Mouse (Mus musculus) liver, postnatal 0 days (tissue): Measurements from ENCODE around the gene Paqr5.

ENCODE experiments used
- CTCF ChIP-seq: sonication (generic); IDR thresholded peaks from 2 replicates; pipeline ENCODE4 v1.5.1; 2016; ENCODE audit warnings: antibody characterized with exemption, low read depth
- EP300 ChIP-seq: IDR thresholded peaks from 2 replicates; pipeline ENCODE4 v1.6.1; 2016; ENCODE audit warnings: antibody characterized with exemption, low read depth, mild to moderate bottlenecking

- no peak for TF ChIP-seq CTCF
- no peak for TF ChIP-seq EP300
Observed at GRCm38 (mm10) chr9:62003611-62004010, 23.0 kb downstream of the Paqr5 start.
